ENCODE assay signal across 9 mouse cellular contexts in the genomic region with DNA sequence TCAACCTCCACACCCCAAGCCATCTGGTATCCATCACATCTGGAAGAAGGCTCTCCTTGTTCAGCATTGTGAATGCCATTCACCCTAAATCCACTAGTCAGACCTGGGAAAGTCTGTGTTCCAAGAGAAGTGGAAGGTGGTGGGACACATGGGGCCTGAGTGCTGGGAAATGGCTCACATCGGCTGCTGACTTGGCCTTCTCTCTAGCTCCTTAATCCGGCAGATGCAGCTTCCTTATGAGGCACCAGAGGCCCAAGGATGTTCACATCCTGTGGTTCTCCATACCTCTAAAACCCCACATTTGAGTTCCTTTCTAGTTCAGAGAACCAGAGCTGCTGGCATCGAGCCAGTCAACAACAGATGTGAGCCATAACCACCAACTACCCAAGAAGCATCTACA.
DNase-seq lines count a peak whose midpoint lies in the region; TF ChIP-seq lines count a peak whose summit lies in the region.
"Had no signal": no experiment of that assay in that cellular context is flagged by ENCODE, and none has a peak within 500 bp of the region (broad histone marks: within the 10 kb centered on the region; RNA-seq: fewer than 3 reads in every experiment).

No protein-coding gene starts in this region.

- TF ChIP-seq POLR2A in brain, embryonic 14.5 days (IDR thresholded peaks at IDR 0.05; ENCODE audit: borderline replicate concordance, extremely low read depth, insufficient read depth, insufficient read length, poor library complexity, severe bottlenecking) = no peak

- peak; percentile 20 to 45 for DNase-seq in cerebellum, postnatal 10 days
- DNase-seq in cerebellum, adult 9-11 months = no peak
- peak; percentile 33 for DNase-seq in lung, postnatal 10 days
- DNase-seq in lung, postnatal 4 days = no peak
- peak; percentile 35 for DNase-seq in brain, embryonic 14.5 days (ENCODE audit: low read depth)
- peak; percentile 22 to 44 for DNase-seq in thymus, adult 18-20 months
- DNase-seq in urinary bladder, postnatal 14 days (ENCODE audit: low spot score) = no peak
- no peak for DNase-seq in embryo, embryonic 10 days (ENCODE audit: low spot score)
- DNase-seq: kidney, postnatal 14 days had no signal

- no peak for TF ChIP-seq CTCF in brain, embryonic 14.5 days (IDR thresholded peaks at IDR 0.05; ENCODE audit: borderline replicate concordance, extremely low read depth, insufficient read depth, insufficient read length)

Comparison
In these comparisons a context has a peak if more than half of its experiments do, and no peak if none do; other contexts are left out.
1. DNase-seq: peak in cerebellum, postnatal 10 days (2 of 2), lung, postnatal 10 days (single experiment), brain, embryonic 14.5 days (single experiment) and thymus, adult 18-20 months (2 of 2); none in cerebellum, adult 9-11 months (single experiment), lung, postnatal 4 days (0 of 2), urinary bladder, postnatal 14 days (single experiment) and embryo, embryonic 10 days (single experiment).